Mouse (Mus musculus): ENCODE measurements around the gene Tlk2.
"Not testable (repeated sequence)": the region's sequence is repeated elsewhere in the genome, so short reads cannot be mapped to it uniquely, and the experiment has no call there.

DNA sequence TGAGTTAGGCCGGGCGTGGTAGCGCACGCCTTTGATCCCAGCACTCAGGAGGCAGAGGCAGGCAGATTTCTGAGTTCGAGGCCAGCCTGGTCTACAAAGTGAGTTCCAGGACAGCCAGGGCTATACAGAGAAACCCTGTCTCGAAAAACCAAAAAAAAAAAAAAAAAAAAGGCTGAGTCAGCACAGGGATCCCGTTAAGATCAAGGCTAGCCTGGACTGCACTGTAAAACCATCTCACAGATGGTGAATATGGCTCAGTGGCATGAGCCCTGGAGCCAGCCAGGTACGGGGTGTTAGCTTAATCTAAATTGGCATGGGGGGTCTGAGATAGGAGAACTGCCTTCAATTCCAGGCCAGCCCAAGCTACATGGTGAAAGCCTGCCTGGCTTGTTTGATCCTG is 38.1 kb upstream of the Tlk2 start:
- TF ChIP-seq POLR2A (IDR thresholded peaks at IDR 0.05; ENCODE audit: borderline replicate concordance, control insufficient read depth, low read depth, low read length); CTCF (IDR thresholded peaks at IDR 0.05; ENCODE audit: control insufficient read depth, insufficient read depth, low read length): not testable (repeated sequence)
